Mouse (Mus musculus): ENCODE data around the gene Plxdc1. TPM values are rescaled to one million over a fixed set of nuclear protein-coding genes. Genes with fewer than 3 reads are reported as not detected.

The Plxdc1 gene
- total and polyA plus RNA-seq, 2 experiments, result 0.28 to 1.2 TPM

DNA sequence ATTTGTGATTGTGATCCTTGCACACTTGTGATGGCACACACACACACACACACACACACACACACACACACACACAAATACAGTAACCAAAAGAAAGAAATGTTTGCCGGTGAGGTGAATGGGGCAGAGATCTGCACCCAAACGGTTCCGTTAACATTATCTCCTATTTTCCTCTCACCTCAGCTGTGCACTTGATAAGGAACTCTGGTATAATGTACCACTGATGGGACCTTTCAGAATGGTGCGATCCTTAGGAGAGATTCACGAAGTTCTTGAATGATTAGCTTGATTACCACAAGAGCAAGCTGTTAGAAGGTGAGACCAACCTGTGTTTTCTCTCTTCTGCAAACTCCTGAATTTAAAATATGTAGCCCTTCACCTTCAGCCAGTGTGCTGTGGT lies 17.9 kb downstream of the Plxdc1 start:
- Histone ChIP-seq H3K4me3 (ENCODE audit: insufficient read depth, low read depth, low read length) (no peak overlapping the region), H3K9ac (ENCODE audit: low read depth, low read length) (no peak overlapping the region), H3K27me3 (ENCODE audit: control insufficient read depth, insufficient read depth, low read length) (no peaks in the 10 kb centered on the region), H3K4me1 (ENCODE audit: control insufficient read depth, insufficient read depth, low read length) (peaks cover 9% of the 10 kb centered on the region), H3K27ac (replicated peaks; ENCODE audit: insufficient read depth, low read depth, low read length) (no peak overlapping the region), H3K79me2 (ENCODE audit: control insufficient read depth, insufficient read depth, low read length) (no peaks in the 10 kb centered on the region), H3K36me3 (ENCODE audit: control insufficient read depth, insufficient read depth, low read length) (no peaks in the 10 kb centered on the region)
- no peak for DNase-seq (ENCODE audit: extremely low read depth, low read depth, low spot score)
- 87% methylated on average over 5 of the region's 5 CpGs for WGBS
- TF ChIP-seq CTCF (IDR thresholded peaks at IDR 0.05; ENCODE audit: low read depth, low read length) (no peak), POLR2A (IDR thresholded peaks at IDR 0.05; ENCODE audit: extremely low read depth, insufficient read depth, low read length) (no peak)

DNA sequence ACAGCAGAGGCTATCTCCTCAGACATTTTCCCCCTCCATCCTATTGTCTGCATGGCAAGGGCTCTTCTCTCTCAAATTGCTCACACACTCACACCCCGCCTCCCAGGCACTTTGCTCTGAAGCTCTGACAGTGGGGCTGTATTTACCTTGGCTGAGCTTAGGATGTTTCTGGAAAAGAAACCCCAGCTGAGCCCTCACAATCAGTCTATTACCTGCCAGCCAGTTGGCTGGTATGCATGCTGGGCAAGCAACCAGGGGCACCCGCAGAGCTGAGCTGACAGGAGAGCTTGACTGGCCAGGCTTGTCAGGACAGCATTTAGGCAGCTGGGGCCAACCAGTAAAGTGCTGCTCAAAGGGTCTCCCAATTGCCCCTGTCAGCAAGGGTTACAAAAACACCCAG lies 19.1 kb downstream of the Plxdc1 start:
- Histone ChIP-seq H3K36me3 (ENCODE audit: control insufficient read depth, insufficient read depth, low read length) (no peaks in the 10 kb centered on the region), H3K9ac (ENCODE audit: low read depth, low read length) (no peak overlapping the region), H3K4me1 (ENCODE audit: control insufficient read depth, insufficient read depth, low read length) (peaks cover 9% of the 10 kb centered on the region), H3K27ac (replicated peaks; ENCODE audit: insufficient read depth, low read depth, low read length) (no peak overlapping the region), H3K27me3 (ENCODE audit: control insufficient read depth, insufficient read depth, low read length) (no peaks in the 10 kb centered on the region), H3K4me3 (ENCODE audit: insufficient read depth, low read depth, low read length) (no peak overlapping the region), H3K79me2 (ENCODE audit: control insufficient read depth, insufficient read depth, low read length) (no peaks in the 10 kb centered on the region)
- peak; percentile 88 for DNase-seq (ENCODE audit: extremely low read depth, low read depth, low spot score)
- whole genome bisulfite sequencing, result 31% methylated on average over 2 of the region's 2 CpGs
- TF ChIP-seq CTCF (IDR thresholded peaks at IDR 0.05; ENCODE audit: low read depth, low read length), result no peak
- TF ChIP-seq POLR2A (IDR thresholded peaks at IDR 0.05; ENCODE audit: extremely low read depth, insufficient read depth, low read length), result no peak

DNA sequence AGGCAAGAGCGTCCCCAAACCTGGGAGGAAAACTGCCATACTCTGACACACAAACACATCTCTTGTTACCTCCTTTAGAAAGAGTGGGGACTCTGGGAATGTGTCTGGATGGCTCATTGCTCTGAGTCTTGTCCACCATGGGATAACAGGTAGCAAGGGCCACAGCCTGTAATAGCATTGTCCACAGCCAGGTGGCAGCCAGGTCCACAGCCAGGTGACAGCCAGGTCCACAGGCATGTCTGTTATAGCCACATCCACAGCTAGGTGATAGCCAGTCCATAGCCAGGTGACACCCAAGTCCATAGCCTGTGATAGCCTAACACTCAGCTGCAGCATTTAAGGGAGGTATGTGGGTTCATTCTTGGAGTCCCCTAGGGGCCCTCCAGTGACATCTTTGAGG lies 25.3 kb downstream of the Plxdc1 start:
- Histone ChIP-seq H3K36me3 (ENCODE audit: control insufficient read depth, insufficient read depth, low read length) (no peaks in the 10 kb centered on the region), H3K4me3 (ENCODE audit: insufficient read depth, low read depth, low read length) (no peak overlapping the region), H3K27ac (replicated peaks; ENCODE audit: insufficient read depth, low read depth, low read length) (no peak overlapping the region), H3K79me2 (ENCODE audit: control insufficient read depth, insufficient read depth, low read length) (no peaks in the 10 kb centered on the region), H3K4me1 (ENCODE audit: control insufficient read depth, insufficient read depth, low read length) (no peaks in the 10 kb centered on the region), H3K27me3 (ENCODE audit: control insufficient read depth, insufficient read depth, low read length) (no peaks in the 10 kb centered on the region), H3K9ac (ENCODE audit: low read depth, low read length) (no peak overlapping the region)
- DNase-seq (ENCODE audit: extremely low read depth, low read depth, low spot score), result peak; percentile 49
- peak; percentile 95 for TF ChIP-seq CTCF (IDR thresholded peaks at IDR 0.05; ENCODE audit: low read depth, low read length)
- no peak for TF ChIP-seq POLR2A (IDR thresholded peaks at IDR 0.05; ENCODE audit: extremely low read depth, insufficient read depth, low read length)
- WGBS, result 83% methylated on average over 1 of the region's 1 CpGs

DNA sequence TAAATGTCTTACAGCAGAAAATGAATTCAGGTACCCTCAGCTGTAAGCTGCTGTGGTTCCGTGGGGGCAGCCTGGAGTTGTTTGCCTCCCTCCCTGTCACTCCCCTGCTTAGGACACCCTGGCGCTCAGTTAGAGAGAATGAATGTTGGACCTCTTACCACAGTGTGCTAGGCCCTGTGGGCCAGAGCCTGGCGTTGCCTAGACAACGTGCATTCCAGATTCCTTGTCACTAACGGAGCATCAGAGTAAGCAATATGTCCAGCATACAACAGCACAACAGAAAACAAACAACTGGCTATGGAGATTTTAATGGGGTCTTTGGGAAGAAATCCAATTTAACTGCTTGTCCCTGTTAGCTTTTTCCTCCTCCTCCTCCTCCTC lies 27.0 kb downstream of the Plxdc1 start:
- H3K27me3 ChIP-seq (ENCODE audit: control insufficient read depth, insufficient read depth, low read length), result no peaks in the 10 kb centered on the region
- TF ChIP-seq POLR2A (IDR thresholded peaks at IDR 0.05; ENCODE audit: extremely low read depth, insufficient read depth, low read length) (no peak), CTCF (IDR thresholded peaks at IDR 0.05; ENCODE audit: low read depth, low read length) (no peak)
- H3K27ac ChIP-seq (replicated peaks; ENCODE audit: insufficient read depth, low read depth, low read length), result no peak overlapping the region
- no peak for DNase-seq (ENCODE audit: extremely low read depth, low read depth, low spot score)
- WGBS, result 89% methylated on average over 5 of the region's 5 CpGs
- no peaks in the 10 kb centered on the region for H3K4me1 ChIP-seq (ENCODE audit: control insufficient read depth, insufficient read depth, low read length)
- H3K9ac ChIP-seq (ENCODE audit: low read depth, low read length), result no peak overlapping the region
- H3K36me3 ChIP-seq (ENCODE audit: control insufficient read depth, insufficient read depth, low read length), result no peaks in the 10 kb centered on the region
- H3K79me2 ChIP-seq (ENCODE audit: control insufficient read depth, insufficient read depth, low read length), result no peaks in the 10 kb centered on the region
- no peak overlapping the region for H3K4me3 ChIP-seq (ENCODE audit: insufficient read depth, low read depth, low read length)

DNA sequence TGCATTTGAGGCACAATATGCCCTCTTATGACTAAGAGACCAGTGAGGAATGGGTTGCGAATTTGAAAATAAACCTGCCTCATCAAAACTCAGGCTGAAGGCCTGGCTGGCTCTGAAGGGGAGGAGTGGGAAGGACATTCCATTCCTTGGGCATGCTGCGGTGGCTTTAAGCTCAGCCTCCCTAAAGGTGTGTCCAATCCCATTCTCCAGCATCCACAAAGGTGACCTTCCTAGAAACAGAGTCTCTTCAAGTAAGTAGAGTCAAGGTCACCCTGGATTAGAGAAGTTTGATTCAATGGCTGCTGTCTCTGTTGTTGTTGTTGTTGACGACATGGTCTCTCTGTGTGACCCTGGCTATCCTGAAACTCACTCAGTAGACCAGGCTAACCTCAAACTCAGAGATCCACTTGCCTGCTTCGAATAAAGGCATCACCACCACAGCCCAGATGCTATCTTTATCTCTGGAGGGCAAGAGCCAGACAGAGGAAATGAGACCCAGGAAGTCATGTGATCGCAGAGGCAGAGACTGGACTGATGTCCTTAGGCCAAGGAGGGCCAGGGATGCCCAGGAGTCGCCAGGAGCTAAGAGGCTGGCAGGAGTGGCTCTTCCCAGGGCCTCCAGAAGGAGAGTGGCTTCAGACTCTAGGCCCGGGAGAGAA lies 27.5 kb downstream of the Plxdc1 start:
- H3K4me3 ChIP-seq (ENCODE audit: insufficient read depth, low read depth, low read length), result no peak overlapping the region
- H3K36me3 ChIP-seq (ENCODE audit: control insufficient read depth, insufficient read depth, low read length), result no peaks in the 10 kb centered on the region
- H3K4me1 ChIP-seq (ENCODE audit: control insufficient read depth, insufficient read depth, low read length), result no peaks in the 10 kb centered on the region
- H3K9ac ChIP-seq (ENCODE audit: low read depth, low read length), result no peak overlapping the region
- H3K79me2 ChIP-seq (ENCODE audit: control insufficient read depth, insufficient read depth, low read length), result no peaks in the 10 kb centered on the region
- TF ChIP-seq POLR2A (IDR thresholded peaks at IDR 0.05; ENCODE audit: extremely low read depth, insufficient read depth, low read length), result no peak
- TF ChIP-seq CTCF (IDR thresholded peaks at IDR 0.05; ENCODE audit: low read depth, low read length), result no peak
- H3K27ac ChIP-seq (replicated peaks; ENCODE audit: insufficient read depth, low read depth, low read length), result no peak overlapping the region
- WGBS, result 82% methylated on average over 7 of the region's 7 CpGs
- DNase-seq (ENCODE audit: extremely low read depth, low read depth, low spot score), result no peak
- H3K27me3 ChIP-seq (ENCODE audit: control insufficient read depth, insufficient read depth, low read length), result no peaks in the 10 kb centered on the region

DNA sequence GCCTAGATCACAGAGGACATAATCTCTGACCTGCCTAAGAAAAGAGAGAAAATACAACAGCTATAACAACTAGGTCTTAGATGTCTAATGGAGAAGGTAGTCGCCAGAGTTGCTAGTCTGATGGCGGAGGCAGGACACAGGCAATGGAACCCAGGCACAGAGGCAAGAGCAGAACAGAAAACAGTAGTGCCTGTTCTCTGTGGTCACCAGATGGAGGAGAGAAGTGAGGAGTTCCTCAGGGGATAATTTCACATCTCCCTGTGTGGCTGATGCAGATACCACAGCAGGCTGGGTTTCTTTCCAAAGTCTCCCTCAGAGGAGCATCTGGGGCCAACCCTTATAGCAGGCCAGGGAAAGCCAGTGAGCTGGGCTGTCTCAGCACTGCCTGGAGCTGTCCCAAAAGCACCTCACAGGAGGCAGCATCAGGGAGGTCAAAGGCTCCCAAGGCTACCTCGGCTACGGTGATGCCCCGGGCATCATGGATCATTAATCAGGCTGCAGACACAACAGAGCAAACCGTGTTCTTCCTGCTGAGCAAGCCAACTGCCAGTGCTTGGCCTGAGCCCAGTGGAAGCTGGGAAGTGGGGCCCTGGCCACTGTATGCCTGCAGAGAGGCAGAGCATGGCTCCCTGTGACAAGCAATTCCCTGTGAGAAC lies 29.2 kb downstream of the Plxdc1 start:
- DNase-seq (ENCODE audit: extremely low read depth, low read depth, low spot score), result no peak
- WGBS, result 35% methylated on average over 6 of the region's 6 CpGs

More for the DNA sequence above, 29.2 kb downstream of the Plxdc1 start:
- Histone ChIP-seq H3K36me3 (ENCODE audit: control insufficient read depth, insufficient read depth, low read length) (no peaks in the 10 kb centered on the region), H3K9ac (ENCODE audit: low read depth, low read length) (no peak overlapping the region), H3K27ac (replicated peaks; ENCODE audit: insufficient read depth, low read depth, low read length) (no peak overlapping the region), H3K27me3 (ENCODE audit: control insufficient read depth, insufficient read depth, low read length) (no peaks in the 10 kb centered on the region), H3K4me1 (ENCODE audit: control insufficient read depth, insufficient read depth, low read length) (no peaks in the 10 kb centered on the region), H3K4me3 (ENCODE audit: insufficient read depth, low read depth, low read length) (no peak overlapping the region), H3K79me2 (ENCODE audit: control insufficient read depth, insufficient read depth, low read length) (no peaks in the 10 kb centered on the region)
- no peak for TF ChIP-seq CTCF (IDR thresholded peaks at IDR 0.05; ENCODE audit: low read depth, low read length)
- no peak for TF ChIP-seq POLR2A (IDR thresholded peaks at IDR 0.05; ENCODE audit: extremely low read depth, insufficient read depth, low read length)

Measured in liver, adult 2 months (tissue).